Mouse (Mus musculus) urinary bladder, postnatal 25 days (tissue): Measurements from ENCODE around the gene Nckap5.
A peak's percentile ranks its signal among the peaks of the same experiment; 100 is the strongest.

Experiments used
- DNase-seq: peaks from one replicate; pipeline ENCODE4 v3.0.0; 2022; ENCODE audit warnings: low spot score

The Nckap5 gene

DNA sequence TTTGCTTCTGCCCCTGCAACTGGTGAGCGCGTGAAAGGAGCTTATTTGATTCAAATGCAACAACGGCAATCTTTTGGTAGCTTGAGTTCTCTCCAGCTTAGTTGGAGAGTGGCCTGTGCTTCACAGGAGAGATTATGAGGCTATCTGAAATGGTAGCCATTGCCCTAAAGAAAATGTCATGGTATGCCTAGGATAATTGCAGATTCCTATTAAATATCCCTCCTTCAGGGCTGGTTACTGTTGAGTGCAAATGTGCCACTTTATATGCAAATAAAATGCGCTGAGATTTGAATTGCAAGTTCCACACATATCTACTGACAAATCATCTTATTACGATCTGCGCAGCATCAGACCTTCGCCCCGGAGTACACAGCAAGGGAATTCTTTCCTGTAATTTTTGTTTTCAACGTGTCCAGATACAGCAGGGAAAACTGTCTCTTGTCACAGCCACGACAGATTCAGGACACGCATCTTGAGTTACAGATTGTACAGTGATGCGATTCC, 272.8 kb downstream of the Nckap5 start:
- DNase-seq, result no peak

DNA sequence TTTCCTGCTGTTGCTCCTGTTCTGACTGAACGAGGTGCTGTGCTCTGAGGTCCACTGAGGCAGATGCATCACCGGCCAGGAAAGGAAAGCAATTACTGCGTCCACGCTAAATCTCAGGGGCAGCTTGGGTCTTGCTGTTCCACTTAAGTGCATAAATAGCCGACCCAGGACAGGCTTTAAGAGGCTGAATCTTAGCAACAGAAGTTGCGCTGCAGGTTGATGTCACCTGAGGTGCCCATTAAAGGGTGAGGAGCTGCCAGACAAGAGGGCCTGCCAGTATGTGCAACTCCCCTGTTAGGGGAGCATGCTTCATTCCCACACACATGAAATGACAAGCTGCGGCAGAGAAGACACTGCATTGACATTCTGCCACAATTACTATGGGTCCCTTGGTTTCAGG, 282.6 kb downstream of the Nckap5 start:
- no peak for DNase-seq

DNA sequence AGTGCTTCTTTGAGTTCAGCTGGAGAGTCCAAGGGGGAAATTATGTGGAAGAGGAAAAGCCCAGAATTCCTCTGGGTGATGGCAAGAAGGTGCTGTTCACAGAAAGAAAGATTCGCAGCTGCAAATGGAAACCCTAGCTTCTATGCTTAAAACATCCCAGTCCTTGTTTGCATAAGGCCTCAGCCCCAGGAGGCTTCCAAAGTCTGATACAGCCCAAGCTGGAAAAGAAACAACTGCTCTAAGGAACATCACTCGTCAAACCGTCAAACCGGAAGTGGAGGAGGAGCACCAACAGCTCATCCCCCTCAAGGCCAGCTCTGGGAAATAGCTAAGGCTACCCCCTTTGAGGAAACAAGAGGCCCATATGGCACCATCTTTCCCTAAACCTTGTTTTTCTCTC, 286.1 kb downstream of the Nckap5 start:
- no peak for DNase-seq

DNA sequence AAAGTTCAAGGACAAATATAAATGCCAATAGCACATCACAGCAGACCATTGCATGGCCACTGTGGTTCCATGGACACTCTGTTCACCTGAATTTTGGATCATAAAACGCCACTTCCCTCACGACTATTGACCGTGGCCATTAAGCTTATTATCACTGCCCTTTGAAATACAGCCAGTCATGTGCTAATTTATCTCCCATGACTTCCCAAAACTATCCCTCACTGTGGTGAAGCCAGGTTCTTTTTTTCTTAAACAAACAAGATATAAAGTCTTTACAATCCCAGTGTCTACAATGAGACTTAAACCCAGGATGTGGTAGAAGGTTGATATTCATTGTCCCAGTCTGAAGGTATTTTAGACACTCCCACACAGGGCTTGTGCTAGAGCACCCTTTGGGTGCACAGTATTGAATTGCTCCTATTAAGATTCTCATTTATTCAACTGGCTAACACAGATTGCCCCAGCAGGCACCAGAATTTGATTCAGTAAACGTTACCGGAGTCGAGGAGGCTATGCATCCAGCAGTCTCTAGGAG, 293.3 kb downstream of the Nckap5 start:
- DNase-seq, result no peak

DNA sequence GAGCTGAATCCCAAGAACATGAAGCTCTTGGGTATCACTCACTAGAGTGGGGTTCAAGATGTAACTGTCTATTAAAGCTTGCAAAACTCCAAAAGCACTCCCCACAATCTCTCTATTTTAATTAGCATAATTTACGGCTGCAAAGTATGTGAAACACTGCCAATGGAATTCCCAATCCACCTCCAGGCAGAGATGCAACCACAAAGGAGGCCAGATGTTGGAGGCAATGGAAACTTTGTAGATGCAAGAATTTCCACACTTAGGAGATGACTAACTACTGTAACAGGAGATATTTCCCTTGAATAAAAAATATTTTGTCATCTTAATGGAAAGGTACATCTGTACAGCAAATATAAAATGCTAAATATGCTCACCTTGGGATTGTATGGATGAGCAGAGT, 295.1 kb downstream of the Nckap5 start:
- DNase-seq, result no peak

DNA sequence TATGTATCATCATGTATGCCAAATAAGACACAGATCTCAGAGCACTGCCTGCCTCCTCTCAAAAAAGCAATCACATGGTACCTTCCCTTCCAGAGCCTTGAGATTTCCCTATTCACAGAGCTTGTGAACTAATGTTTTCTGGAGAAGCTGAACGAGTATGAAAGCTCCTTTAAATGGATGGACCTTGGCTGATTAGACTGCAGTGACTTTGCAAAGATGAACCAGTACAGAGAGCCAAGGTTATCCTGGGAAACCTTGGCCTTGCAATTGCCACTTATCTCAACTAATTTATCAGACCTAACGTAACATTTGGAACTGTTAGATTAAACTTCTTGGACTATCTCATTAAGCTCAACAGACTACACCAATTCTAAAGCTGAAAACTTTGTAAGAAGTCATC, 296.6 kb downstream of the Nckap5 start:
- DNase-seq, result no peak

DNA sequence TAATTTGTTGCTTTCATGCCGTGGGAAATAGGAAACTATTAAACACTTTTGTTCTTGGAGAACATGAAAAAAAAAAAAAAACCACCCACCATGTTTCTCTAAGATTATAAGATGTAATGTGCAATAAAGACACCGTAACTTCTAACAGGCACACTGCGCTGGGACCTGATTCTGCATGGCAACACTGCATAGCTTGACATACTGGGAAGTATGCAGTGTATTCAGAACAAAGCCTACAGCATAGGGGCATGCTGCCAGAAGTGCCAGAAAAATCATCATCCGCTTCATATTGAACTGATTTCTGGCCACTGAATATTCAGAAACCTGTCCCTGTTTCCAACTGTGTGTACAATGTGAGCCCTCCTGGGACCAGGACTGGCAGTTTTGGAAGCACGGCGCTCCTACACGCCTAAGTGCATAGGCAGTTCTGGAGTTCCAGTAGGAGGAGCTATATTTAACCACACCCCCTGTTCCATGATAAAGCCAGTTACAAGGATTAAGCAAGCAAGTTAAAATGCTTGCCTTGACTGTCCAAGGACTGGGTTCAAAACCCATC, 302.5 kb downstream of the Nckap5 start:
- no peak for DNase-seq

DNA sequence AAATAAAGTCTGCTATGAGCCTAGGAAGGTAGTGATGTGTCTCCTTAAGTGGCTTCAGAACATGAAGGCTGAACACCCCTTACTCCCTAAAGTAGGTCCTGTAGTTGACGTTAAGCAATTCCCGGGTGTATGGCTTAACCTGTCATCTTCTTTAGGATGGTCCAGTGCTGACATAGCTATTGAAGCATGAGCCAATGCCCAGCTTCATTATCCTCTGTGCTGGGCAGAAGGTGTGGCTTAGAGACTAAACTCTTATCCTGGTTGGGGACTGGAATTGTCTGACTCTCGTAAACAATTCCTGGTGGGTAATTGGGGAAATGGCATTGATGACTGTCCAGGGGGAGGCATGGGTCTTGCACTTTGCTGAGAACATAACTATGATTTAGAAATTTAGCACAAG, 312.5 kb downstream of the Nckap5 start:
- DNase-seq, result no peak

DNA sequence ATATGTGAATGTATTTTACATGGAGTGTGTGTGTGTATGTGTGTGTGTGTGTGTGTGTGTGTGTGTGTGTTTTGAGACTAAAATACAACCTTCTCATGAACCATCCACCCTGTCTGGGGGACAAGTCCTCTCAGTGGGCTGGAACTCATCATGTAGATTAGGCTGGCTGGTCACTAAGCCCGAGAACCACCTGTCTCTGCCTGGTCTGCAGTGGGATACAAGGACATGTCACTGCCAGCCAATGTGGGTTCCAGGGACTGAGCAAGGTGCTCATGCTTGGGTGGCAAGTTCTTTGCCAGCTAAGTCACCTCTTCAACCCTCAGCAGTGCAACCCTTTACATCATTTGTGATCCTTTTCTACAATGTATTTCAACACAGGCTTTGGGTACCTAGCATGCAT, 313.2 kb downstream of the Nckap5 start:
- DNase-seq, result no peak

DNA sequence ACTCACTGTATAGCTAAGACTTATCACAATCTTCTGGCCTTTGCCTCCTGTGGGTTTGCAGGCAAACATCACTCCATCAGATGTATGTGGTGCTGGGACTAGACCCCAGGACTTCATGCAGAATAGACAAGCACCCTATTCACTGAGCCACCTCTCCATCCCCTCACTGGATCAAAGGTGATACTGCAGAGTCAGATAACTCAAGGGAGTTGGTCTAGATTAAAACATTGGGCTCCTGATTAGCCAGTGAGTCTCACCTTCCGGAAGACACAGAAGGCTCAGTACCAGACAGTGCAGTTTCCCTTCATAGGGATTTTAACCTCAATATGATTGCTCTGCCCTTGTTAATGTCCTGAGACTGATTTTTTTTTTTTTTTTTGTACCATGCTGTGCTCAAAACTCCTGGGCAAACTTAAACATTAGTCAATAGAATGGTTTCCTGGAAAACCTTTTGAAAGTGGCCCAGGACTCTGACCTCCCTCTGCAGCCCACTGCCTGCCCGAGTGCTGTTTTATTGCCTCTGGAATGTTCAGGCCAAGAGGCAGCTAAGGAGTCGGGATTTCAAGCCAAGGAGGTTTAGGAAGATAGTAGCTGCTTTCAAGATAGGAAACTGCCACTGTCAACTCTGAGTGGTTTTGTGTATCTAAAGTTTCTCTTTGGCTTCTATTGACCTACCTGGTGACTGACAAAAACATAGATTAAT, 315.4 kb downstream of the Nckap5 start:
- DNase-seq, result no peak

DNA sequence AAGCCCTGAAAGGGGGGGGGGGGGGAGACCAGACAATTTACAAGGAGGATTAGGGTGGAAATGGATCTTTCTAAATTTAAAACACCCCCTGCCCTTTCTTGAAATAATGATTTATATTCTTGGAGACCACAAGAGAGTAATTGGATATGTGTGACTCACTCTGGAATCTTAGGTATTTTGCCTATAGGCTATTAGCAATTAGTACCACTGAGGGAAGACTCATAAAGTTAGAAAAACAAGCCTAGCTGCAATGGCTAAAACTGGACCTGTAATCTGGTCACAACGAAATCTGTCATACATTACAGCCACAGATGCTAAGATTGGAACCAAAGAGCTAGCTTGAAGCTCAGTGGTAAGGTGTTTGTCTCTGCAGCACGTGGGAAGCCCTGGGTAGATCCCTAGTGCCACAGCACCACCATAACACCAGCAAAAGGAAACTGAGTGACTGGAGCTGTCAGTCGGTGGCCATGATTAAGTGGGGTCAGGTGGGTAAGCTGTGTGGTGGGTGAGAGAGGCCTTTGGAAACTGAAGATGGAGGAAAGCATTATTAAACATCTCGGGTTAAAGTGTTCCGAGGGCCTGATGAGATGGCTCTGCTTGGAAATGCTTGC, 318.7 kb downstream of the Nckap5 start:
- no peak for DNase-seq

DNA sequence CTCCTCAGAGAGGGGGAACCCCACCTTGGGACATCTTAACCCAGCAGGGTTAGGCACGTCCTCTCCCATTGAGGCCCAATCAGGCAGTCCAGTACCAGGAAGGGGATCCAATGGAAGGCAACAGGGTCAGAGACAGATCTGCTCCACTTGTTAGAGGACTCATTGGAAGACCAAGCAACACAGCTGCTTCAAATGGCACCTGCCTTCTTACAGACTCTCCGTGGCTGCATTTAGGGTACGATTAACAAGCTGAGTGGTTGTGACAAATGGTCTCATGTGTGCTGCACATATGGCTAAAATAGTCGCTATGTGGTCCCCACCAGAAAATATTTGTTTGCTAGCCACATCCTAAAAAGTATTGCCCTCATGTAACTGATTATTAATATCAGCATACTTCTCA, 325.9 kb downstream of the Nckap5 start:
- DNase-seq, result no peak

DNA sequence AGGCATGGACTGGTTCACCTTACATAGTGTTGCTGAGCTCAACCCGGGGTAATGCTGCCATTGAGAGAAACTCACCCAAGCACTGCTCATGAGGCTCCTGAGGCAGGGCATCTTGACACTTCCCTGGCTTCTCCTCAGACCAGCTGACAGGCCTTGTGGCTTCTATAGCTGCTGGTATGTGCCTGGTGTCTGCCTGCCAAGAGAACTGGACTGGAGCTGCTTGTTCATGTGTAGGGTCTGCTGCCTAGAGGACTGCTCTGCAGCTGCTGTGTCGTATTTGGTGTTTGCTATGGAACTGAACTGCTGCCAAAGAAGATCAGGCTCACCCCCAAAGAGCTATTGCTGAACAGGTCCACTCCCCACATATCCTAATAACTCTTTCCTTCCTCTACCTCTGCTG, 327.9 kb downstream of the Nckap5 start:
- DNase-seq, result no peak

DNA sequence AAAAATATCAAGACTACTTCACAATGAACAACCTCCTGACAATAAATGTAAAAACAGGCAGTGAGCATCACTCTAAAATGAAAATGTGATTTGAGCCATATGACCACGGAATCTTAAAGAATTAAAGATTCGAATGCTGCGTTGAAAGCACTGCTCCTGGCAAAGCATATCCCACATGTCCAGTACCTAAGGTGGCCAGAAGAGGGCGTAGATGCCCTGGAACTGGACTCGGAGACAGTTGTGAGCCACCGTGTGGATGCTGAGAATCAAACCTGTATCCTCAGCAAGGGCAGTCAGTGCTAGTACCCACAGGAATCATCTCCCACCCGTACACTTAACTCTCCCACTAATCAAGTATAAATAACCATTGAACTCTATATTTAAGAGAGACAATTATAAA, 333.9 kb downstream of the Nckap5 start:
- no peak for DNase-seq

DNA sequence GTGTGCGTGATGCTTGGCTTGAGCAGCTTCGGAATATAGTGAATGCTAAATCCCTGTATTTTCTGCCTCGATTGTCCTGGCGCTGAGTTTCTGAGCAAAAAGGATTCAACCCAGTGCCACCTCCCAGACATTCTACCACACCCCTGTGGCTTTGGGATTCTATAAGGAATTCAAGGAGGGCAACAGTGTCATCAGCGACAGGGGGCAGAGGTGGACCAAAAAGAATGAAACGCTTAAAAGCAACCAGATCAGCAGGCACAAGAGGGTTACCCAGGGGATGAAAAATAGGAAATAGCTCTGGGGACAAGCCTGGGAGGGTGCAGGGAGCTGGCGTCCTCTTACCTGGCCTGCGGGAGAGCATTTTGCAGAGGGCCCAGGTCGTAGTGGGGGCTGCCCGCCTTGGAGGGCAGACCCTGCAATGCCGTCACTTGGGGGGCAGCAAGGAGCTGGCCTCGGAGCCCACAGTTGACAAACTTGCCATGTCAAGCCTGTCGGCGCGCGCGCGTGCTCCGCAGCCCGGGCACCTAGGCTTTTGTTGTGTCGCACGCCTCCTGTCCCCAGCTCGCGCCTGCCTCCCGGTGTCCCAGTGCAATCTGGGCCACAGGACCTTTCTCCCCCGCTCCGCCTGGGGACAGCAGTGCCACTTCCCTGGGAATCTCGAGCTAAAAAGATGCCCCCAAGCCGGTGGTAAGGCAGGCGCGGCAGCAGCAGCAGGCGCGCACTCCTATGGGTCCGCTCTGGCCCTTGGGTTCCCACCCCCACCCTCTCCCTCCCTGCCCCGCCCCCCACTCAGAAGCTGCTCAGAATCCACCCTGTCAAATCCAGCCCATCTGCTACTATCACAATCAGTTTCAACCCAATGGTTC, 338.2 kb downstream of the Nckap5 start:
- DNase-seq, result peak; percentile 20

DNA sequence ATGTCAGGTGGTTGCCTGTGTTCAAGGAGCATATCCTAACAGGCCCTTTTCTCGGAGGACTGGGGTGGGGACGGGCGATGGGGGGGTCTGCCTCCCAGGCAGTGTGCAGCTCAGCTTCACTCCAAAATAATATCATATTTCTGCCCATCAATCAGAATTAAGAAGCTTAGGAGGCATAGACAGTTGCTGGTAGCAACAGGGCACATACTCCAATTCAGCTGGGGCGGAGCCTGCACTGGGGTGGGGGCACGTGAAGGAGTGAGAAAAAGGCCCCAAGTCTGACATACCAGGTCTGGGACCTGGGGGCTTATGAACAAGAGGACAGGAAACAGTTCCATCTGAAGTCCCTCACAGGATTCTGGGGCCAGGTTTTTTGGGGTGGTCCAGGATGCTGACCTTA, 339.2 kb downstream of the Nckap5 start:
- no peak for DNase-seq

DNA sequence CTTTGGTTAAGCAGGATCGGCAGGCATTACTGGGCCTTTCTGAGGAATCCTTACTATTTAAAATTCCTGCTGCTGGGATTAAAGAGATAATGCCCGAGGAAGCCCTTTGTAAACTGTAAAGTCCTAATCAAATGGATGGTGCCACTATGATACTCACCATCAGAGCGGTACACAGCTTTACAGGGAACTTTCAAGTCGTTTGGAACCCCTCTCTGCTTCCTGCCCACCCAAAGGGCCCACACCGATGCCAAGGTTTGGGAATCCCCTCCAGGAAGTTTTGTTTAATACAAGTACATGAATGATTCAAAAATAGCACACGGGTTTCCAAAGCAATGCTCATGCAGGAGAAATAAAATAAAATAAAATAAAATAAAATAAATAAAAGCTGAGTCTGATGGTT, 340.3 kb downstream of the Nckap5 start:
- no peak for DNase-seq

DNA sequence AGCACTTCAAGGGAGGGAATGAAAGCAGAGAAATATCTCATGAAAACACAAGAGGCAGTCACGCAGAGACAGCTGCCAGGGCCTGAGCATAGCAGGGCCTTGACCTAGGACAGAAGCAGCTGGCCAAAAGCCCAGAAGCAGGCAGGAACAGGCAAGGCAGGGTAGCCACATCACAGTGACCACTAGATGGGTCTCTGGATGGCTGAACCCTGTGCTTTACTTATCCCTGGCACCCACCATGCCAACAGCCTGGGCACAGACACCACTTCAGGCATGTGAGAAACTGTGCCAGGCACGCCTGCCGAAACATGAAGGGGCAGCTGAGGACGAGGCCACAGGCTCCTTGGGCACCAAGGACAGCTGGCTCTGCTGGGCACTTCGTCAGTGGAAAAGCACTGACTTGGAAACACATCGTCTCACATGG, 345.9 kb downstream of the Nckap5 start:
- DNase-seq, result no peak

DNA sequence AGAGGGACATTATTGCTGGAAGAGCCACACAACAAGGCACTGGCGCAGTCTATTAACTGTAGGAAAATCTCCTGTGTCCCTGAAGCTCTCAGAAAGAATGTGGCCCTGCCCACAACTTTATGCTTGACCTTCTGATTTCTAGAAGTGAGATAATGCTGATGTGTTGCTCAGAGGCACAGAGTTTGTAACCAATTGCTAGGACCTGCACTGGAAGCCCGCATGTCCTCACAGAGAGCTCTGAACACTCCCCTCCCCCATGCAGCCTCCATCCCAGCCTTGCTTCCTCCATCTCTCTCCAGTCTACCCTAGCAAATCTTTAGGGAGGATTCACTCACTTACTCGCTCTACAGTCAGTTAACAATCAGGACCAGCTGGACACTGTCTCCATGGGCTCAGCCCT, 346.9 kb downstream of the Nckap5 start:
- no peak for DNase-seq

DNA sequence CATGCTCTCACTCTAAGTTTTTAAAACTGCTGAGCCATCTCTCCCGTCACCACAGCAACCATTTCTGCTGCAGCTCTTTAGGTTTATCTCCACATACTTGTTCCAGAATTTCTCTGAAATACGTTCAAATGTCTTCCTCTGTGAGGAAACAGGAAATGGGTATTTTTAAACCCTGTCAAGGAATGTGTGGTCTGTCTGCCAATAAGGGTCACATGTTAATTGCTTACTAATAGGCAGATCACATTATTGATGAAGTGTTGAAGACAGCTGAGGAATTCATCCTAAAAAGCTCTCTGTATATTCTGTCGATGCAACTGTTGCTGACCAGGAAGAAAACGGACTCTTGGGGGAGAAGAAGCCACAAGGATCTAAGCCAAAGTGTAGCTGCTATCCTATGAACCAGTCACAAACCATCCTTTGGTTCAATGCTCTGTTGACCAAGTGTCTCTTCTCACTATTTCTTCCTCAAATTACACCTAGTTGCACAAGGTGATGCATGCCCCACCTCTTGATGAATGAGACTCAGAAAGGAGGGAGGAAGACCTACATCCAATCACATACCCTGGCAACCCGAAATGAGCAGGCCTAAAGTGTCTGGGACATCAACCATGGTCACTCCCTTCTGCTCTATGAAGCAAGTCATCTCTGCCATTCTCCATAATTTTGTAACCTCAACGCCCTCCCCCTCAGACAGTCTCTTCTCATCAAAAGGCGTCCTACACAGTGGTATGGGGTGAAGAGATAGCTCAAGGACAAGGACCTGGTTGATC, 349.0 kb downstream of the Nckap5 start:
- DNase-seq, result no peak

DNA sequence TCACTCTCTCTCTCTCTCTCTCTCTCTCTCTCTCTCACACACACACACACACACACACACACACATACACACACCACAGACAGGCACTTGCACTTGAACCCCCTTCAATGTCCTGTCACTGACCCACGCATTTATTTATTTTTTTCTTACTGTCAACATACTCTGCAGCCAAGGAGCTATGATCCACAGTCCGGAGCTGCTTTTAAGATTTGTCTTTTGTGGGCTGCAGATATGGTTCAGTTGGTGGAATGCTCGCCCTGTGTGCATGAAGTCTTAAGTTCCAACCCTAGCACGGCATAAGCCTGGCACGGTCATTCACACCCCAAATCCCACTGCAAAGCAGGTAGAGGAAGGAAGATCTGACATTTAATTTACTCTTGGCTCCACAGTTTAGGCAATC, 357.6 kb downstream of the Nckap5 start:
- no peak for DNase-seq

DNA sequence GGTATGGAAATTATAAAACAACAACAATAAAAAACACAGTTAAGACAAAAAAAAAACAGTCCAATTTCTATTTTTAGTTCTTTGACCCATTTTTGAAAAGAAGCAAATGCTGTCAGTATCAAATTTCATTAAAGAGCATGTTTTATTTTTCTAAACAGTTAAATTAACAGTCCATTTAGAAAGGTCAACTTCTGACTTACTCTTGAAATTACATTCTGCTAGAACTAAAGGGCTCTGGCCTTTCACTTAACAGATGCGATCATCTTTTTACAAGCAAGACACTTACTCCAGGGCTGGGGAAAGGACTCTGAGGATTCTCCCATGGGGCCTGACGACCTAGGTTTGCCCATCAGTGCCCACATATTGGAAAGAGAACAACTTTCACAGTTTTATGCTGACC, 359.2 kb downstream of the Nckap5 start:
- DNase-seq, result no peak
